Mouse (Mus musculus): ENCODE data around the gene Dctpp1. TPM values are rescaled to one million over a fixed set of nuclear protein-coding genes. Genes with fewer than 3 reads are reported as not detected.

The Dctpp1 gene
- polyA plus RNA-seq, 1 experiment from 2014 or later = 176 TPM

GRCm38 (mm10) chr7:127243870-127244657, 16.4 kb downstream of the Dctpp1 start, which contains the start of gene Zfp771:
Gene Zfp771, plus strand, starts transcription at chr7:127244274.
- WGBS = under 1% methylated on average over 54 of the region's 56 CpGs
- H3K27ac ChIP-seq = peak within 1 kb of the TSS; percentile 93

GRCm38 (mm10) chr7:127243361-127243867, 17.1 kb downstream of the Dctpp1 start:
- peak overlapping the region; percentile 93 for H3K27ac ChIP-seq
- peaks cover 27% of the 10 kb centered on the region for H3K4me1 ChIP-seq
- ATAC-seq (ENCODE audit: low FRiP score, low read depth) = no peak
- peak overlapping the region; percentile 92 for H3K4me3 ChIP-seq
- peak overlapping the region; percentile 79 for H3K4me2 ChIP-seq (replicated peaks)
- no peaks in the 10 kb centered on the region for H3K27me3 ChIP-seq
- peaks cover 44% of the 10 kb centered on the region for H3K36me3 ChIP-seq
- H3K9ac ChIP-seq = peak overlapping the region; percentile 97
- WGBS = 30% methylated on average over 2 of the region's 2 CpGs
- peaks cover 2% of the 10 kb centered on the region; the same call in 1 of the 2 replicates for H3K9me3 ChIP-seq

More at GRCm38 (mm10) chr7:127243870-127244657, 16.4 kb downstream of the Dctpp1 start, which contains the start of gene Zfp771:
- H3K4me3 ChIP-seq = peak within 1 kb of the TSS; percentile 92
- H3K27me3 ChIP-seq = no peaks in the 10 kb centered on the region
- peaks cover 2% of the 10 kb centered on the region; the same call in 1 of the 2 replicates for H3K9me3 ChIP-seq
- peaks cover 27% of the 10 kb centered on the region for H3K4me1 ChIP-seq
- H3K9ac ChIP-seq = peak within 1 kb of the TSS; percentile 97
- H3K4me2 ChIP-seq (replicated peaks) = peak within 1 kb of the TSS; percentile 79
- H3K36me3 ChIP-seq = peaks cover 38% of the 10 kb centered on the region
- peak; percentile 97 for ATAC-seq (ENCODE audit: low FRiP score, low read depth)

- Histone ChIP-seq H3K27me3 (no peaks in the 10 kb centered on the region), H3K4me3 (peak overlapping the region; percentile 92), H3K9ac (0 out of 2 replicates have a peak overlapping the region, but pooled peaks have one; percentile 35), H3K9me3 (no peaks in the 10 kb centered on the region), H3K36me3 (peaks cover 67% of the 10 kb centered on the region), H3K27ac (no peak overlapping the region), H3K4me1 (peaks cover 34% of the 10 kb centered on the region), H3K4me2 (replicated peaks) (peak overlapping the region; percentile 79)
- whole genome bisulfite sequencing = 73% methylated on average over 2 of the region's 2 CpGs
- no peak for ATAC-seq (ENCODE audit: low FRiP score, low read depth)
Observed at GRCm38 (mm10) chr7:127234777-127235176, 25.7 kb downstream of the Dctpp1 start.

- no peak for ATAC-seq (ENCODE audit: low FRiP score, low read depth)
- H3K4me2 ChIP-seq (replicated peaks) = peak overlapping the region; percentile 79
- peak overlapping the region; percentile 97 for H3K27ac ChIP-seq
- H3K4me3 ChIP-seq = peak overlapping the region; percentile 92
- peak overlapping the region; percentile 97 for H3K9ac ChIP-seq
- 8% methylated on average over 9 of the region's 9 CpGs for WGBS
- H3K36me3 ChIP-seq = peaks cover 67% of the 10 kb centered on the region
- H3K4me1 ChIP-seq = peaks cover 36% of the 10 kb centered on the region
- no peaks in the 10 kb centered on the region for H3K9me3 ChIP-seq
- H3K27me3 ChIP-seq = no peaks in the 10 kb centered on the region
Observed at GRCm38 (mm10) chr7:127233765-127234164, 26.7 kb downstream of the Dctpp1 start.

- peak overlapping the region; percentile 97 for H3K9ac ChIP-seq
- H3K36me3 ChIP-seq = peaks cover 64% of the 10 kb centered on the region
- H3K4me3 ChIP-seq = peak overlapping the region; percentile 92
- WGBS = under 1% methylated on average over 27 of the region's 27 CpGs
- no peaks in the 10 kb centered on the region for H3K27me3 ChIP-seq
- no peaks in the 10 kb centered on the region for H3K9me3 ChIP-seq
- H3K4me2 ChIP-seq (replicated peaks) = peak overlapping the region; percentile 79
- H3K4me1 ChIP-seq = peaks cover 36% of the 10 kb centered on the region
- H3K27ac ChIP-seq = peak overlapping the region; percentile 97
- peak; percentile 17; the same call in 1 of the 2 replicates for ATAC-seq (ENCODE audit: low FRiP score, low read depth)
Observed at GRCm38 (mm10) chr7:127233368-127233749, 27.1 kb downstream of the Dctpp1 start.

GRCm38 (mm10) chr7:127232622-127233367, 27.7 kb downstream of the Dctpp1 start, which contains the start of the genes Zfp553 and Sept1:
Gene Zfp553, plus strand, starts transcription at chr7:127233061.
Gene Sept1, minus strand, starts transcription at chr7:127233130.
- under 1% methylated on average over 64 of the region's 64 CpGs for WGBS
- peak; percentile 92 for ATAC-seq (ENCODE audit: low FRiP score, low read depth)
- H3K36me3 ChIP-seq = peaks cover 58% of the 10 kb centered on the region

GRCm38 (mm10) chr7:127231826-127232621, 28.5 kb downstream of the Dctpp1 start:
- Histone ChIP-seq H3K4me2 (replicated peaks) (peak overlapping the region; percentile 79), H3K36me3 (peaks cover 51% of the 10 kb centered on the region), H3K9me3 (no peaks in the 10 kb centered on the region), H3K4me3 (peak overlapping the region; percentile 92), H3K27ac (peak overlapping the region; percentile 97), H3K4me1 (peaks cover 36% of the 10 kb centered on the region), H3K9ac (peak overlapping the region; percentile 97), H3K27me3 (no peaks in the 10 kb centered on the region)
- 9% methylated on average over 20 of the region's 20 CpGs for WGBS
- no peak for ATAC-seq (ENCODE audit: low FRiP score, low read depth)

More at GRCm38 (mm10) chr7:127232622-127233367, 27.7 kb downstream of the Dctpp1 start, which contains the start of the genes Zfp553 and Sept1:
- Histone ChIP-seq H3K9ac (peak within 1 kb of the TSS; percentile 97), H3K27ac (peak within 1 kb of the TSS; percentile 97), H3K4me2 (replicated peaks) (peak within 1 kb of the TSS; percentile 79), H3K4me1 (peaks cover 36% of the 10 kb centered on the region), H3K4me3 (peak within 1 kb of the TSS; percentile 92), H3K27me3 (no peaks in the 10 kb centered on the region), H3K9me3 (no peaks in the 10 kb centered on the region)

GRCm38 (mm10) chr7:127231376-127231775, 29.1 kb downstream of the Dctpp1 start:
- 69% methylated on average over 3 of the region's 3 CpGs for WGBS
- H3K4me1 ChIP-seq = peaks cover 36% of the 10 kb centered on the region
- H3K27me3 ChIP-seq = no peaks in the 10 kb centered on the region
- ATAC-seq (ENCODE audit: low FRiP score, low read depth) = no peak
- peaks cover 44% of the 10 kb centered on the region for H3K36me3 ChIP-seq
- H3K4me2 ChIP-seq (replicated peaks) = peak overlapping the region; percentile 79
- peak overlapping the region; percentile 97 for H3K9ac ChIP-seq
- H3K9me3 ChIP-seq = no peaks in the 10 kb centered on the region
- H3K27ac ChIP-seq = no peak overlapping the region
- H3K4me3 ChIP-seq = peak overlapping the region; percentile 92

- Histone ChIP-seq H3K36me3 (peaks cover 30% of the 10 kb centered on the region), H3K27ac (no peak overlapping the region), H3K9ac (no peak overlapping the region), H3K4me2 (replicated peaks) (no peak overlapping the region), H3K4me1 (peaks cover 23% of the 10 kb centered on the region), H3K27me3 (no peaks in the 10 kb centered on the region), H3K4me3 (no peak overlapping the region), H3K9me3 (no peaks in the 10 kb centered on the region)
- 69% methylated on average over 4 of the region's 4 CpGs for WGBS
- ATAC-seq (ENCODE audit: low FRiP score, low read depth) = no peak
Observed at GRCm38 (mm10) chr7:127228615-127229303, 31.8 kb downstream of the Dctpp1 start.

- H3K4me1 ChIP-seq = peaks cover 7% of the 10 kb centered on the region
- H3K4me3 ChIP-seq = no peak overlapping the region
- H3K9ac ChIP-seq = no peak overlapping the region
- no peak overlapping the region for H3K4me2 ChIP-seq (replicated peaks)
- H3K9me3 ChIP-seq = no peaks in the 10 kb centered on the region
- ATAC-seq (ENCODE audit: low FRiP score, low read depth) = no peak
- H3K36me3 ChIP-seq = peaks cover 21% of the 10 kb centered on the region
- 86% methylated on average over 11 of the region's 11 CpGs for WGBS
- H3K27ac ChIP-seq = no peak overlapping the region
- no peaks in the 10 kb centered on the region for H3K27me3 ChIP-seq
Observed at GRCm38 (mm10) chr7:127225147-127225995, 35.1 kb downstream of the Dctpp1 start.
